Mouse (Mus musculus) cortical plate, adult 2 months (tissue): ENCODE measurements around the gene Gnb3.

Experiments
- CTCF ChIP-seq: fragments of 200-500 bp; IDR thresholded peaks from 2 replicates; pipeline ENCODE4 v1.5.1; 2011; ENCODE audit warnings: mild to moderate bottlenecking, control low read depth, low read length; ENCODE audit not compliant: insufficient read depth; ENCODE audit errors: extremely low read depth
- POLR2A ChIP-seq: fragments of 200-500 bp; IDR thresholded peaks from 2 replicates; pipeline ENCODE4 v1.6.1; 2011; ENCODE audit warnings: mild to moderate bottlenecking, low read length, control low read depth; ENCODE audit not compliant: insufficient read depth; ENCODE audit errors: extremely low read depth

DNA sequence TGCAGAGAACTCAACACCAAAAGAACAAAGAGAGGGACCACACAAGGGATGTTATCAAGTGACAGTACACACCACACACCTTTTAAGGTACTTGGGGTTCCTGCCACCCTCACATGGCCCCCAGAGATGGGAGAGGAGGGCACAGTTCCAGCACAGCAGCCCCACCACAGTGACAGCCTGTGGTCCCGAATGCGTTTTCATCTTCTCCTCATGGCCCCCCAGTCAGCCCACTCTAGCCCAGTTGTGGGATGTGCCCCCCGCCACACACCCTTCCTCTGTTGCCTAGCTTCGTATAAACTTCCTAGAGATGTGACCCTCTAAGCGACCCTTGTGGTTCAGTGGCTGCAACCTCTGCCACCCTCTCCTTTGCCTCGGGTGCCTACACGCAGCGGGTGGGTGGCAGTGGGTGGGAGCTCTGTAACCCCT is 45.9 kb upstream of the Gnb3 start:
- TF ChIP-seq POLR2A = no peak
- TF ChIP-seq CTCF = no peak
